Mouse (Mus musculus) gastrocnemius, adult 18-20 months (tissue): ENCODE results near the gene Atmin. TPM values are rescaled to one million over a fixed set of nuclear protein-coding genes. Genes with fewer than 3 reads are reported as not detected.

Experiments
- DNase-seq: peaks from one replicate; pipeline ENCODE4 v3.0.0; 2021; ENCODE audit warnings: low spot score
- total RNA-seq, 2 experiments: library from RNA; stranded (reverse); gene quantifications; 2 replicates each; pipeline ENCODE4 v1.2.3; 2021

Gene Atmin
- total RNA-seq, 2 experiments from 2014 or later: 24.6 to 29.6 TPM

DNA sequence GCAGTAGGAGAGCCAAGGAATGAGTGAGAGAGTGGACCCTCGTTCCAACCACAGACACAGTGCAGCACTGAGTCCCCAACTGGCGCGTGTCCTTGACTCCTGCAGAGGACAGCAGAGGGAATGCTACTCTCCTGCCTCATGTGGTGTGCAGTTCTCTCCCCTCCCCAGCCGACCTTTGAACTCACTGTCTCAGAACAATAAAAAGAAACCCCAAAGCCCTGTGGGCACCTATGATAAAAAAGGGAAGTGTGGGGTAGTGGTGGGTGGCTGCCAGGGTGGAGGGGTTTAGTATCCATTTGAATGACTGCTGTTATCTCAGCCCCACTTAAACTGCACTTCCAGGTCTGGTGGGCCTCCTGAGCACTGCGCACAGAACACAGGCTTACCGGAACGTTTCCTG is 4.4 kb downstream of the Atmin start:
- DNase-seq: no peak

- no peak for DNase-seq
These were observed 8.2 kb downstream of the Atmin start for GRCm38 (mm10) chr8:116951369-116951768.

- DNase-seq: no peak
These were observed 8.6 kb downstream of the Atmin start for GRCm38 (mm10) chr8:116951778-116952177.

- DNase-seq: no peak
These were observed 9.2 kb downstream of the Atmin start for GRCm38 (mm10) chr8:116952428-116952827.

GRCm38 (mm10) chr8:116954415-116954814 is 11.2 kb downstream of the Atmin start:
- DNase-seq: no peak

DNA sequence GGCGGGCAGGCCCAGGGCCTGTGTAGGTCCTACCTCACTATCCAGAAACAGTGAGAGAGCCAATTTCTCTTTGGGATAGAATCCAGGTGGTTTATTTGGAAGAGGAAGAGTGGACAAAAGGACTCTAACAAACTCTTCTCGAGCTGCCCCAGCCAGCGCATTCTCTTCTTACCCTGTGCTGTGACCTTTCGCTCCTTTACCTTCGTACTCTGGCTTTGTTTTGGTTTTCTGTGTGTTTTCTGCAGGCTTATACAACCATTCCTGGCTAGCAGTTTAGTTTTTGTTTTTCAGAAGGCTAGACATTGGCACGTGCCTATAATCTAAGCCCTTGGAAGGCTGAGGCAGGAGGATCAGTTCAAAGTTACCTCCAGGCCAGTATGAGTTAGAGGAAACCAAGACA is 26.3 kb downstream of the Atmin start:
- no peak for DNase-seq

DNA sequence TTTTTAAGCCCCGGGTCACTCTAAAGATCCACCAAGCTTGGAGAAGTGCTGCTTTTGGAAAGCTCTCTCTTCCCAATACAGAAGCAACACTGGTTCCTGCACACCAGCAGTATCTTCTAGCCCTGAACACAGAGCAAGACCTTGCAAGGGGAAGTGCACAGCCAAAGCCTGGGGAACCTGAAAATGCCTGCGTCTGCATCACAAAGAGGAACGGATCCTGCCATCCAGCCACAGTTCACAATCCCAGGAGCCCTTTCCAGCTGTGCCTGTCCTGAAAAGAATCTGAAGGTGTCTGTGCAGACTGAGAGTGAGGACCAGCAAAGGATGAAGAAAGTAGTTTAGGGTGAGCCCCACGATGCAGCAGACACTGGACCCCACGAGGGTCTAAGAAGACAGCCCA is 31.9 kb downstream of the Atmin start:
- DNase-seq: no peak

DNA sequence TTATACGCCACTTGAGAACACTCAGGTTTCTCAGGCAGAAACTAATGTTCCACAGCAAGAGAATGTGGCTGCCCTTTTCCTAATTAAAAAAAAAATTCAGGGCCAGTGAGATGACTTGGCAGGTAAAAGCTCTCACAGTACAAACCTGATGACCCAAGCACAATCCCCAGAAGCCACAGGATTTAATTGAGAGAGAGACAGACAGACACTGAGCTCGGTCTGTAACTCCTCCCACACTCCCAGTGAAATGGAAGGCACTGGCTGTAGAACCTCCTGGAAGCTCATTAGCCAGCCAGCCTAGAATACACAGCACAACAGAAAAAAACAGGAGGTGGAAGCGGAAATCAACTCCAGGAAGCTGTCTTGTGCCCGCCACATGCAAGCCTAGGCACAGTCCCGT is 32.4 kb downstream of the Atmin start:
- no peak for DNase-seq

GRCm38 (mm10) chr8:116978052-116978451 is 34.9 kb downstream of the Atmin start:
- DNase-seq: no peak

DNA sequence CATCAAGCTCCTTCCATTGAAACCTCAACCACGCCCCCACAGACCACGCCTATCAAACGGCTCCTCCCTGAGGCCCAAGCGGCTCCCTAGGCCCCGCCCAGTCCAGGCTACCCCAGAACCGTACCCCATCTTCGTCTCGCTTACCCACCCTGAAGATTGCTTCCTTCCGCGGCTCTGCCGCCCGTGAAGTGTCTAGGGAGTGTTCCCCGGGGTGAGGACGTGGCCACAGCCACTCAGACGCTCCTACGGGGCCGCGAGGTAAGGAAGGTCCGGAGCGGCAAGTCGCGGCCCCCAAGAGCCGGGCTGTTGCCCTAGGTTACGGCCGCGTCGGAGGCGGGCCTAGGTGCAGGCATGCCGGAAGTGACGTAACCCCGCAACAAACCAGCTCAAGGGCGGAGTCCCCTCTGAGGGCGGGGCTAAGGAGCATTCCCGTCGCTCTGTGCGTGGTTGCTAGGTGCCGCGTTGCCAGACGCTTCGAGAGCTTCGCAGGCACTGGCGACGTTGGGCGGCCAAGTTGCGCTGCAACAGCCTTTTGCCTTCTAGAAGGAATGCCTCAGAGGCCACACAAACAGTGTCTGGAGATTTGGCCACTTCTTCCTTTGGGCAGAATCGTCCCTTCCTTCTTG is 35.6 kb downstream of the Atmin start, which contains the start of gene 1700030J22Rik:
Gene 1700030J22Rik, minus strand, starts transcription at position 329 of the 626 bp plus-strand sequence.
- peak; percentile 99 for DNase-seq

DNA sequence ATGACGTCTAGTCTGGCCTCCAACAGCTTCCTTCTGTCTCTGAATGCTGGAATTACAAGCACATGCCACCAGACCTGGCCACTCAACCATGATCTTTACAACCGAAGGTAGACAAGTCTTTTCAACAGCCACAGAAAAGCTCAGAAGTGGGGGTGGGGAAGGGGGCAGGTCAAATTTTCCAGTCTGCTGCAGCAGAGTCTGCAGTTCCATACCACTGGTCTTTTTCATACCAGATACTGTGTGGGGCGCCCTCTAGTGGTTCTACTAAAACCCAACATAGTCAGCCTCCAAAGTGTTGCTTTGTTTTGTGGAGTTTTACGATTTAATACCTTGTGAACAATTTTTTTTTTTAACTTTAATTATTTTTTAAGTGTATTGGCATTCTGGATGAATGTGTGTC is 36.9 kb downstream of the Atmin start:
- DNase-seq: peak; percentile 48

- DNase-seq: no peak
These were observed 46.6 kb downstream of the Atmin start for GRCm38 (mm10) chr8:116989842-116990241.

DNA sequence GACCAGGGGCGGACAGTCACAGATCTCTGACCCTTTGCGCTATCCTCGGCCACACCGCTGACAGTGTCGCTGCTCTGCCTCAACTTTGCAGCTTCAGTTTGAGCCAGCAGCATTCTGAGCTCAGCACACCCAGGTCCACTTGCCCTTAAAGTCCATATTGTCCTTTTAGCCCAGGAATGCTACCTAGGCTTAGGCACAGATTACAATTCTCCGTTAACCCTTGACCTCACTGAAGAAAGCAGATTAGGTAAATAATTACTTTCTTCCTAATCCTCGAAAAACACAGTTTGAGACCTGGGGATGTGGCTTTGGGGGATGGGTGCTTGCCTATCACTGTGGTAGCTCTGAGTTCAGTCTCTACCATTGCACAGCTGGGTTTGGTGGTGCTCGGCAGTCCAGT is 48.0 kb downstream of the Atmin start:
- DNase-seq: no peak

DNA sequence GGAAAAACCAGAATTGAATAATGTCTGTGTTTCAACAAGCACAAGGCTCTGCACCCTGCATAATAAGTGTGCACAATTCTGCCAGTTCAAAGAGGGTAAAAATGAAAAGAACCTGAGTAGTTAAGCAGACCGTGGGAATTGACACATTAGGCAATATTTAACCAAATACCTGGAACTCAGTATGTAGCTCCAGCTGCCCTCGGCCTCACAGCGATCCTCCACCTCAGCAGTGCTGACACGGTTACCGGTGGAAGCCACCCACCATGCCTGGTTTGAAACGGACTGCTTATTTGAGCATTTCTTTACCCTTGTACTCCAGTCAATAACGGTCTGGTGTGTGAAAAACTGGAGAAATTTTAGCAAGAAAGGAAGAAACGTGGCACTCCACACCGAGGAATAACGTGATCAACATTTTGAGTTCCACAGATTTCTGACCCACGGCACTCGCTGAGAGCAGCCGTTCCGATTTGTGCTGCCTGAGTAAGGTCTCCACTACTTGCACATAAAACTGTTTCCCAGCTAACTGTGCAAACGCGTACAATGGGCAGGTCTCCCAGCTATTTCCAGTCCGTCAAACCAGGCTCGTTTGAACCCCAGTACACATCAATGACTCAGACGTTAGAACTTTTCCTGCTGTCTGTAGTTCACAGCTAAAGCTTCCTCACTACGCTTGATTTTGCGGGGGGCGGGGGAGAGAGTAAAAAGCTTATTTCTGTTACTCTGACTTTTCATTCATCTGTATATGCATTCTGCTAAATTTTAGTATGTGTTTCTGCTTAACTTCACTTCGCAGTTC is 49.2 kb downstream of the Atmin start:
- no peak for DNase-seq

DNA sequence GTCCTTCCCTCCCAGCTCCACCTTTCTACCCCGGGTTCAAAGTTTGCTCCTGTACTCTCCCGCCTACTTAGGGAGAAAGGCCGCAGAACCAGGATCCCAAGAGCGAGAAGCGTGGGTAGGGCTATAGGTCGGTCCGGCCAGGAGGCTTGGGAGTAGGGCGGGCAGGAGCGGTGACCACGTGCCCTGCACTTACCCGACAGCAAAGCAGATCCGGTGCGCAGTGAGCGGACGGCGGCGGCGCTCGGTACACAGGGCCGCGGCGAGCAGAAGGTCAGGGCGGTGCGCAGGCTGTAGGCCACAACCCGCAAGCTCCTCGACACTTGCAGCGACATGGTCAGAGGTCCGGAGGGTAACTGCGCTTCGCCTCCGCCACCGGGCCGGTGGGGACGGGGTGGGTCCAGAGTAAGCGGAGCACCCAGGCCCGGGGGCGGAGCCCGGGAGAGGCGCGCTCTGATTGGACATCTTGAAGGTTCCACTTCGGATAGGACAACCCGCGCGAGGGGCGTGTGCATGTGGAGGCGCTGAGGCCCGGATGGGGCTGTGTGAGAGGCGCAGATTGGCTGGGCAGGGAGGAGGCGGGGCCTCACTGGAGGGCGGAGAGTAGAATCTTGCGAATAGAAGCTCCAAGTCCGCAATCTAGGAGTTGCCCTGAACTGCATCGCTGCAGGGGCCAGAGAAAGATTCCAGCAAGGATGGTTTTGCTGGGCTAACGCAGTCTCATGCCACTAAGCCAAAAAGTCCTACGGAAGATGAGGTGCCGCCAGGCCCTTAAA is 50.1 kb downstream of the Atmin start, which contains the start of gene Gcsh:
Gene Gcsh, minus strand, starts transcription at position 443 of the 773 bp plus-strand sequence.
- peak; percentile 99 for DNase-seq

DNA sequence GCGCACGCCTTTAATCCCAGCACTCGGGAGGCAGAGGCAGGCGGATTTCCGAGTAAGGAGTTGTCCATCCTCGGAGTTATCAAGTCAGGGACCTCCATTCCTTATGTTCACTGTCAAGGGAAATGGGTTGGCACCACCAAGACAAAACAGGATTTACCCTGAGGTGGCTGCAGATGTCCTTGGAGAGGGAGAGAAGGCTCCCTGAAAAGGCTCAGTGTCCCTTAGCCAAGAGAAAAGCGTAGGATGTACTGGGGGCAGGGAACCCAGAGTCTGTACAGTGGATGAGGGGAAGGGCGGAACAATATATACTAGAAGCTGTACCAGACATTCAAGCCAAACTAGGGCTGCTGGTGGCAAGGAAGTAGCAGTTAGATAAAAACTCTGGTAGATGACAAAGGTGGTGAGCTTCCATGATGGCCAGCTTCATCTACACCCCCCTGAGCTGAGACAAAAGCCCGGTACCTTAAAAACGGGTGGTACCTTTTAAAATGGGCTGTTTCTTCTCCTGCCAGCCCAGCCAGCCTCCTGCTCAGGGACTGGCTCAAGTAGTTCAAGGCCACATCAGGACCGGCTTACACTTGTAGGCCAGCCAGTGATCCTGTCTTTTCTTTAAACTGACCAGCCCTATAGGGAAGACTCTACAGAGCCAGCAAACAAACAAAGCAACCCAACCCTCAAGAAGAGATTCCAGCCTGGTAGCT is 51.0 kb downstream of the Atmin start:
- no peak for DNase-seq

Other genes with a start within 250 kb of the Atmin start
- gene Cdyl2, start 210.4 kb upstream of the Atmin start, total RNA-seq: 1 to 10 TPM; 2.9 to 3.7 TPM
- gene Cmc2, start 21.9 kb upstream of the Atmin start, total RNA-seq: 10 to 100 TPM; 25.8 to 28.3 TPM
- gene Cenpn, start 21.7 kb upstream of the Atmin start, total RNA-seq: under 1 TPM; 0.55 to 0.57 TPM
- gene 1700030J22Rik, start 35.6 kb downstream of the Atmin start, total RNA-seq: under 1 TPM in 1 of 2 experiments, not detected in 1; 0.11 TPM
- gene Gcsh, start 50.1 kb downstream of the Atmin start, total RNA-seq: 10 to 100 TPM; 45.1 to 47.3 TPM
- gene Pkd1l2, start 139.1 kb downstream of the Atmin start, total RNA-seq: under 1 TPM; 0.16 to 0.24 TPM
- gene Bco1, start 152.5 kb downstream of the Atmin start, total RNA-seq: under 1 TPM in 1 of 2 experiments, not detected in 1; 0.12 TPM
- gene Gan, start 214.7 kb downstream of the Atmin start, total RNA-seq: 1 to 10 TPM; 4.7 to 5.2 TPM